Mouse (Mus musculus): Measurements from ENCODE around the gene Haus4.

DNA sequence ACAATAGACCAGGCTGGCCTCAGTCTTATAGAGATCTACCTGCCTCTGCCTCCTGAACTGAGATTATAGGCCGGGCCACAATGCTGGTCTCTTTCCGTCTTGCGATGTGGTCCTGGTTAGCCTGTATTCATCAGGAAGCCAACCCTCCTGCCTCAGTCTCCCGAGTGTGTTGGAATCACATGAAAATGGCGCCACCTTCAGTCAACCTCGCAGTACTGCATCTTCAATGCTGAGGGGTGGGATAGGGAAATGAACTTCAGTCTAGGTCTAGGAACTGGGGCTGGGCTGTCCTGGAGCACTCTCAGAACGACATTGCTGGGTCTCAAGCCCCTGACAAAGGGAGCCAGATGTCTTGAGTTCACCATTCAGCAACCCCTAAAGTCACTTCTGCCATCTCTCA is 42.7 kb upstream of the Haus4 start:
- TF ChIP-seq CTCF (IDR thresholded peaks at IDR 0.05; ENCODE audit: extremely low read depth, insufficient read depth, low read length) (peak; percentile 51; the same call in 1 of the 2 replicates), POLR2A (IDR thresholded peaks at IDR 0.05; ENCODE audit: extremely low read depth, insufficient read depth, low read length) (no peak)
